Mouse (Mus musculus): ENCODE data around the gene Anapc2. TPM values are rescaled to one million over a fixed set of nuclear protein-coding genes. Genes with fewer than 3 reads are reported as not detected.

Gene Anapc2
- polyA plus RNA-seq, 1 experiment from 2014 or later = 153 TPM

GRCm38 (mm10) chr2:25304657-25305541 is 32.6 kb downstream of the Anapc2 start:
- Histone ChIP-seq H3K36me3 (no peaks in the 10 kb centered on the region), H3K9me3 (replicated peaks) (no peaks in the 10 kb centered on the region), H3K27ac (no peak overlapping the region), H3K4me1 (peaks cover 12% of the 10 kb centered on the region), H3K27me3 (ENCODE audit: low read depth, poor library complexity, severe bottlenecking) (peaks cover 80% of the 10 kb centered on the region), H3K4me3 (peak overlapping the region; percentile 51)
- DNase-seq (ENCODE audit: low spot score) = peak; percentile 66
- 2% methylated on average over 44 of the region's 45 CpGs for WGBS

GRCm38 (mm10) chr2:25305587-25306359 is 33.5 kb downstream of the Anapc2 start:
- H3K27ac ChIP-seq = no peak overlapping the region
- peaks cover 89% of the 10 kb centered on the region for H3K27me3 ChIP-seq (ENCODE audit: low read depth, poor library complexity, severe bottlenecking)
- WGBS = 52% methylated on average over 14 of the region's 14 CpGs

GRCm38 (mm10) chr2:25310180-25310579 is 37.9 kb downstream of the Anapc2 start:
- Histone ChIP-seq H3K27ac (no peak overlapping the region), H3K27me3 (ENCODE audit: low read depth, poor library complexity, severe bottlenecking) (peaks cover 99% of the 10 kb centered on the region), H3K36me3 (no peaks in the 10 kb centered on the region), H3K4me3 (no peak overlapping the region), H3K9me3 (replicated peaks) (no peaks in the 10 kb centered on the region), H3K4me1 (peaks cover 3% of the 10 kb centered on the region)
- 50% methylated on average over 10 of the region's 10 CpGs for WGBS
- no peak for DNase-seq (ENCODE audit: low spot score)

More at GRCm38 (mm10) chr2:25305587-25306359, 33.5 kb downstream of the Anapc2 start:
- no peak for DNase-seq (ENCODE audit: low spot score)
- Histone ChIP-seq H3K9me3 (replicated peaks) (no peaks in the 10 kb centered on the region), H3K36me3 (no peaks in the 10 kb centered on the region), H3K4me3 (peak overlapping the region; percentile 51), H3K4me1 (peaks cover 12% of the 10 kb centered on the region)

GRCm38 (mm10) chr2:25310969-25311368 is 38.7 kb downstream of the Anapc2 start:
- no peaks in the 10 kb centered on the region for H3K4me1 ChIP-seq
- 1% methylated on average over 22 of the region's 22 CpGs for whole genome bisulfite sequencing
- H3K27ac ChIP-seq = no peak overlapping the region
- H3K27me3 ChIP-seq (ENCODE audit: low read depth, poor library complexity, severe bottlenecking) = peaks cover 99% of the 10 kb centered on the region
- H3K9me3 ChIP-seq (replicated peaks) = no peaks in the 10 kb centered on the region
- no peak for DNase-seq (ENCODE audit: low spot score)
- H3K4me3 ChIP-seq = no peak overlapping the region
- no peaks in the 10 kb centered on the region for H3K36me3 ChIP-seq

- Histone ChIP-seq H3K27ac (no peak overlapping the region), H3K27me3 (ENCODE audit: low read depth, poor library complexity, severe bottlenecking) (peaks cover 99% of the 10 kb centered on the region), H3K4me3 (no peak overlapping the region), H3K9me3 (replicated peaks) (no peaks in the 10 kb centered on the region), H3K36me3 (no peaks in the 10 kb centered on the region), H3K4me1 (no peaks in the 10 kb centered on the region)
- 7% methylated on average over 11 of the region's 11 CpGs for WGBS
- no peak for DNase-seq (ENCODE audit: low spot score)
Measured at GRCm38 (mm10) chr2:25311491-25311891, 39.2 kb downstream of the Anapc2 start.

- no peaks in the 10 kb centered on the region for H3K36me3 ChIP-seq
- peaks cover 8% of the 10 kb centered on the region; the same call in 1 of the 2 replicates for H3K4me1 ChIP-seq
- H3K4me3 ChIP-seq = peak overlapping the region; percentile 34
- H3K27ac ChIP-seq = no peak overlapping the region
- H3K9me3 ChIP-seq (replicated peaks) = no peaks in the 10 kb centered on the region
- WGBS = 8% methylated on average over 31 of the region's 31 CpGs
- DNase-seq (ENCODE audit: low spot score) = no peak
- peaks cover 78% of the 10 kb centered on the region for H3K27me3 ChIP-seq (ENCODE audit: low read depth, poor library complexity, severe bottlenecking)
Measured at GRCm38 (mm10) chr2:25318119-25318966, 46.1 kb downstream of the Anapc2 start.

GRCm38 (mm10) chr2:25318971-25319773 is 46.9 kb downstream of the Anapc2 start, which contains the start of gene Grin1:
Gene Grin1 (minus strand): TSS chr2:25319187.
- no peak within 1 kb of the TSS for H3K27ac ChIP-seq
- H3K4me3 ChIP-seq = peak within 1 kb of the TSS; percentile 34
- peak; percentile 89 for DNase-seq (ENCODE audit: low spot score)
- peaks cover 69% of the 10 kb centered on the region for H3K27me3 ChIP-seq (ENCODE audit: low read depth, poor library complexity, severe bottlenecking)
- peaks cover 8% of the 10 kb centered on the region; the same call in 1 of the 2 replicates for H3K4me1 ChIP-seq
- 11% methylated on average over 58 of the region's 58 CpGs for WGBS
- no peaks in the 10 kb centered on the region for H3K9me3 ChIP-seq (replicated peaks)
- H3K36me3 ChIP-seq = no peaks in the 10 kb centered on the region

GRCm38 (mm10) chr2:25320084-25320483 is 47.8 kb downstream of the Anapc2 start:
- peaks cover 62% of the 10 kb centered on the region for H3K27me3 ChIP-seq (ENCODE audit: low read depth, poor library complexity, severe bottlenecking)
- 35% methylated on average over 2 of the region's 2 CpGs for WGBS
- H3K36me3 ChIP-seq = no peaks in the 10 kb centered on the region
- peaks cover 8% of the 10 kb centered on the region; the same call in 1 of the 2 replicates for H3K4me1 ChIP-seq
- H3K9me3 ChIP-seq (replicated peaks) = no peaks in the 10 kb centered on the region
- H3K4me3 ChIP-seq = no peak overlapping the region
- DNase-seq (ENCODE audit: low spot score) = no peak
- H3K27ac ChIP-seq = no peak overlapping the region

GRCm38 (mm10) chr2:25326036-25326435 is 53.8 kb downstream of the Anapc2 start:
- WGBS = 76% methylated on average over 2 of the region's 2 CpGs
- Histone ChIP-seq H3K9me3 (replicated peaks) (no peaks in the 10 kb centered on the region), H3K27ac (no peak overlapping the region), H3K4me1 (no peaks in the 10 kb centered on the region; the same call in 1 of the 2 replicates), H3K27me3 (ENCODE audit: low read depth, poor library complexity, severe bottlenecking) (peaks cover 2% of the 10 kb centered on the region; the same call in 1 of the 2 replicates), H3K36me3 (no peaks in the 10 kb centered on the region), H3K4me3 (no peak overlapping the region)
- no peak for DNase-seq (ENCODE audit: low spot score)

GRCm38 (mm10) chr2:25328440-25328839 is 56.2 kb downstream of the Anapc2 start:
- Histone ChIP-seq H3K27me3 (ENCODE audit: low read depth, poor library complexity, severe bottlenecking) (no peaks in the 10 kb centered on the region), H3K4me3 (no peak overlapping the region), H3K4me1 (peaks cover 13% of the 10 kb centered on the region), H3K9me3 (replicated peaks) (no peaks in the 10 kb centered on the region), H3K36me3 (no peaks in the 10 kb centered on the region), H3K27ac (no peak overlapping the region)
- DNase-seq (ENCODE audit: low spot score) = no peak
- WGBS = 38% methylated on average over 7 of the region's 7 CpGs

- no peaks in the 10 kb centered on the region for H3K27me3 ChIP-seq (ENCODE audit: low read depth, poor library complexity, severe bottlenecking)
- no peaks in the 10 kb centered on the region for H3K9me3 ChIP-seq (replicated peaks)
- H3K27ac ChIP-seq = peak overlapping the region; percentile 95; the same call in 1 of the 2 replicates
- peaks cover 22% of the 10 kb centered on the region for H3K4me1 ChIP-seq
- WGBS = 62% methylated on average over 9 of the region's 9 CpGs
- H3K36me3 ChIP-seq = peaks cover 30% of the 10 kb centered on the region
- peak overlapping the region; percentile 91 for H3K4me3 ChIP-seq
- DNase-seq (ENCODE audit: low spot score) = no peak
Measured at GRCm38 (mm10) chr2:25331470-25331869, 59.2 kb downstream of the Anapc2 start.

All from limb, embryonic 10.5 days (tissue).